Mouse (Mus musculus) heart, postnatal 10 days (tissue): ENCODE results near the gene Ppp2r3a. TPM values are rescaled to one million over a fixed set of nuclear protein-coding genes. Genes with fewer than 3 reads are reported as not detected.

Experiments used
- DNase-seq, 2 experiments: peaks; one replicate each; pipeline ENCODE4 v3.0.0; 2021
- intact Hi-C: fragments of 180-260 bp; cut with DNase I; formaldehyde crosslinking; loops from one replicate; pipeline ENCODE4 v1.15.1; 2025
- total RNA-seq, 2 experiments: library from RNA; stranded (reverse); gene quantifications; 2 replicates each; pipeline ENCODE4 v1.2.3; 2021

Ppp2r3a gene
- total RNA-seq, 2 experiments from 2014 or later, result 211 to 252 TPM

GRCm38 (mm10) chr9:101253136-101253535 lies 1.5 kb upstream of the Ppp2r3a start:
- no peak for DNase-seq
- intact Hi-C loops, result loop anchor here (5.0 kb wide), 1 partner anchor 71 kb away; no protein-coding TSS in a partner anchor

DNA sequence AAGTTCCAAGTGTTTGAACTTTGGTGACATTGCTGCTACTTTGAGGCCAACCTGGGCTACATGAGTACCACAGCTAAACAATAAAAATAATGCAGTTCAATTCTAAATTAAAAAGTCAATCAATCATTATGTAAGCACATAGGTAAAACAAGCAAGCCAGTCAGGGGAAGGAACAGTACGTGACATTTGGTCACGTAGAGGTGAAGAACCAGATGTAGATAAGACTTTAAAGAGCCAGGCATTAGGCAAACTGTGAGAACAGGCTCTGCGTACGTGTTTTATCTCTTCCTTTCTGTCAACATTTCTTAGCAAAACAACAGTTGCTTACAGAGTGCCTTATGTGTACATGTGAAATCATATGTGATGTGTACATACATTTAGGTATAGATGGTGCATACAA lies 946 bp upstream of the Ppp2r3a start:
- no peak for DNase-seq
- intact Hi-C loops, result loop anchor here (5.0 kb wide), 1 partner anchor 70 kb away; no protein-coding TSS in a partner anchor

DNA sequence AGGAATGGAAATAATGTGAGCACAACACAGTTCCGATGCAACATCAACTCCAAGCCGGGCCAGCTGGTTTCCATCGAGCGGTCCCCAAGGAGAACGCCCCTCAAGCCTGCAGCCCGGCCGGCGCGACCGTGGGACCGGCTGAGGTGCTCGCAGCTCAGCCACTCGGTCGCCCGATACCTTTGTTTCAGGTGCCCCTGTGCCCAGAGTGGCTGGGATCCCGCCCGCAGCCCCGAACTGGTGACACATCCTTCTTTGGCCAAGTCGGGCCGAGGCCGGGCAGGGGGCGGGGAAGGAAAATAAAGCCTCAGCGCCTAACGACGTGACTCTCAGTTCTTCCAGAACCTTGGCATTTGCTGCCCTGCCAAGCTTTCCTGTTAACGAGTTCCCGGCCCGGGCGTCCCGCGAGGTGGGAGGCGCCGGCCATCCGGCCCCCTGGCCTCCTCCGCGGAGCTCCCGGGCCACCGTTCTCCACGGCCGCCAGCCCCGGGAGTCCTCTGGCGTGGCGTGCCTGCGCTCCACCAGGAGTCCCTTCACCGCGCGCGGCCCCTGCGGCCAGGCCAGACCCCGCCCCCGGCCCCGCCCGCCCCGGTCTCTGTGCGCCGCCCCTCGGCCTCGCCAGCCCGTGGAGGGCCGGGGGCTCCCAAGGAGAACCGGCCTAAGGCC lies 483 bp downstream of the Ppp2r3a start:
- DNase-seq, result peak; percentile 87 to 89
- intact Hi-C loops, result loop anchor here (2.0 to 5.0 kb wide), 2 partner anchors 54 to 69 kb away; no protein-coding TSS in a partner anchor

GRCm38 (mm10) chr9:101250486-101250885 lies 1.1 kb downstream of the Ppp2r3a start:
- peak; percentile 24 to 27 for DNase-seq
- intact Hi-C loops, result loop anchor here (2.0 to 5.0 kb wide), 2 partner anchors 54 to 68 kb away; no protein-coding TSS in a partner anchor

GRCm38 (mm10) chr9:101249626-101250025 lies 2.0 kb downstream of the Ppp2r3a start:
- intact Hi-C loops, result loop anchor here (2.0 to 5.0 kb wide), 3 partner anchors 37 to 67 kb away; no protein-coding TSS in a partner anchor
- no peak for DNase-seq

DNA sequence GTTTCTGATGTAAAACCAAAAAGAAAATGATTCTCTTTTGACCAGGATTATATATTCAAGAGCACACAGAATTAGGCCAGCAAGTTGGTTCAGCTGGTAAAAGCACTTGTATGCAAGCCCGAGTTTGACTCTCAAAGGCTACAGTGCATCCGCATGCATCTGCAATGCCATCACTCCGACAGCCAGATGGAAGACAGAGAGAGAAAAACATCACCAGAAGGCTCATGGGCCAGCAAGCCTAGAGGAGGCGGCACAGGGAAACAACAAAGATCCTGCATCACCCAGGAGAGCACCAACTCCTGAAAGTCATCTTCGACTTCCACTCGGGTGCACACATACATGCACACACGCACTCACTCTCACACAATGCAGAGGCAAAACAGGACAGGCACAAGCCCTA lies 4.1 kb downstream of the Ppp2r3a start:
- DNase-seq, result no peak
- intact Hi-C loops, result loop anchor here (5.0 kb wide), 1 partner anchor 35 kb away; no protein-coding TSS in a partner anchor

DNA sequence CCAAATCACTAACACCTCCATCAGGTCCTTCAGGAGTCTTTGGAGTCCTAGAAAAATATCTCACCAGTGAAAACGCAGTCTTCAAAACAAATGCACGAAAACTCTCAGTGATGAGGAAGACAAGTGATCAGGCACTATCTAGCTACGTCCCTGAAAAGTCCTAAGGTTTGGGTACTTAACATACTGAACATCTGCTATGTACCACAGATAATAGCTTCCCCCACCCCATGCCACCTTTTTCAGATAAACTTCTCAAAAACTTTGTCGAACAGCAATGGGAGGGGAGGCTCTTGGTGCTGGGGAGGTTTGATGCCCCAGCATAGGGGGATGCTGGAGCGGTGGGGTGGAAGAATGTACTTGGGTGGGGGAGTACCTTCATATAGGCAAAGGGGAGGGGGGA lies 6.1 kb downstream of the Ppp2r3a start:
- intact Hi-C loops, result loop anchor here (5.0 kb wide), 1 partner anchor 33 kb away; no protein-coding TSS in a partner anchor
- no peak for DNase-seq

DNA sequence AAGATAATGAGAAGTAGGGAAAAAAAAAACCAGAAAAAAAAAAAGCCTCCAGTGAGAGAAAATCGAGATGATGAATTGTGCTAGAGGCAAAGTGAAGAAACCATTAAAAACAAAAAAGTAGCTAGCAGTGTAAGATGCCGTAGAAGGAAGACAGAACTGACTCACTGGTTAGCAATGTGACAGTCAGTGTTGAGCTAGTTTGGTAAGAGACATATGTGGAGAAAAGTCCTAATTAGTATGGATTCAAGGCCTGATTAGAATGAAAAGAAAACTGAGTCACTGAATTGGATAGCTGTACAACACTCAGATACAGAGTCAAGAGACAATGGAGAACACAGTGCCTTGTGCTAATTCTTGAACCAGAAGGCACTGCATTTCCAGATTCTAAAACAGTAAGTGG lies 7.9 kb downstream of the Ppp2r3a start:
- no peak for DNase-seq
- intact Hi-C loops, result no loop called here

GRCm38 (mm10) chr9:101240161-101240560 lies 11.4 kb downstream of the Ppp2r3a start:
- DNase-seq, result no peak
- intact Hi-C loops, result no loop called here

DNA sequence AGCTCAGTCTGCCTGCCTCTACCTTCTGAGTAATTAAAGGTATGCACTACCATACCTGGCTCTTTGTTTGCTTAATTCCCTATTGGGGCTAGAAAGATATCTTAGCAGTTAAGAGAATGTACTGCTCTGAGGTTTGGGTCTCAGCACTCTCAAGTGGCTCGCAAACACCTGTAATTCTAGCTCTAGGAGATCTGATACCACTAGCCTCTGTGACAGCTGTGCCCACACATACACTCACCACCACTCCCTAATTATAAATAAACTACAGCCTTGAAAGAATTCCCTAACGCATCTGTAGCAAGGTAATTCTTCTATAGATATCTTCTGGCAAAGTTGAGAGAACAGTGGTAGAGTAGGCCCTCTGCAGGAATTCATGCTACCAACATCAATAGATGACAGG lies 15.8 kb downstream of the Ppp2r3a start:
- intact Hi-C loops, result no loop called here
- no peak for DNase-seq

DNA sequence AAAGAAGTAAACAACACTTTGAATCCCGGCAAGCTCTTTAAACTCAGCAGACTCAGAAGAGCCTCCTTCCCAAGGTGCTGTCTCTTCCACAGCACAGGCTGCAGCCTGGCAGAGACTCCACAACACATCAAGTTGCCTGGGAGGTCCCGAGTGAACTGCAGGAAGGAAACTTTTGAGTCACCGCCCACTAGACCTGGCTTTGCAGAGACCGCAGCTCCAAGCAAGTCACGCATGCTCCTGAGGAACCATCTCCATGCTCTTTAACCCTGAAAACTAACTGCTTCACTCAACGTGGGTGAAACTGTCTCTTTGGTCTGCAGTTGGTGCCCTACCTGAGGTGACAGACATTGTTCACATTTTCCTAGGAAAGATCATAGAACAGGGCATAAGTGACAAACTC lies 19.6 kb downstream of the Ppp2r3a start:
- DNase-seq, result no peak
- intact Hi-C loops, result loop anchor here (5.0 kb wide), 1 partner anchor 35 kb away; no protein-coding TSS in a partner anchor

DNA sequence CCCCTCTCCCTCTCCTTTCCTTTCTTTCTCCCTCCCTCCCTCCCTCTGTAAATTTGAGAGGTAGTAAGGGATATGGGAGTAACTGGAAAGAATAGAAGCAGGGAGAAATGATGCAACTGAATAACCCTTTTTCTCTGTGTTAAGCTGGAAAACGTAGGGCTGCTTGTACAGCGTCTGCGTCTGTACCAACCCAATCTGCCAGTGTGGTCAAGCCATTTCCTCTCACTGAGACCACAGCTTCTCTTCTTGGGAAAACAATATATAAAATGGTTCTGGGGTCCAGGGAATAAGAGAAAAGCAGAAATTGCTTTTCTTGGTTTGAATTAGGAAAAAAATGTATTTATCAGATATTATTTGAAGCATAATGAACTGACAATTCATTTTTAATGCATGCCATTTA lies 21.6 kb downstream of the Ppp2r3a start:
- intact Hi-C loops, result loop anchor here (5.0 kb wide), 1 partner anchor 33 kb away; no protein-coding TSS in a partner anchor
- no peak for DNase-seq

DNA sequence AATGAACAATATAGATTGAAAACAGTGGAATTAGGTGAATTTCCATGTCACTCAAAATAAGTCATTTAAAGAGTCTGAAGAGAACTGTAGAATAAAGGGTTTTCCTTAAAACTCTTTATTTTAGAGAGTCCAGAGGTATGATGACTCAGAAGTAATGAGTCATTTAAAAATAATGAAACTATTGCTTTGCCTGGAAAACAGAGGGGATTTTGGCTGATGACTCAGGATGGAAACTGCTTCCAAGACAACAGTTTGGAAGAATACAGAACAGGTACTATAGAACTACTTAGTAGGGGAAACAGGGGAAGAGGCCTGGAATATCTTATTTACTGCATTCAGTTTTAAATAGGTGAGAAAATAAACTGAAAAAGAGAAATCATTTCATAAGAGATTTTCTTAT lies 22.7 kb downstream of the Ppp2r3a start:
- intact Hi-C loops, result no loop called here
- DNase-seq, result no peak

- intact Hi-C loops, result no loop called here
- no peak for DNase-seq
Measured at GRCm38 (mm10) chr9:101207984-101208383, 43.6 kb downstream of the Ppp2r3a start.

- DNase-seq, result no peak
- intact Hi-C loops, result no loop called here
Measured at GRCm38 (mm10) chr9:101206516-101206915, 45.1 kb downstream of the Ppp2r3a start.

- DNase-seq, result no peak
- intact Hi-C loops, result no loop called here
Measured at GRCm38 (mm10) chr9:101205216-101205615, 46.4 kb downstream of the Ppp2r3a start.

GRCm38 (mm10) chr9:101204059-101204458 lies 47.5 kb downstream of the Ppp2r3a start:
- intact Hi-C loops, result no loop called here
- no peak for DNase-seq

DNA sequence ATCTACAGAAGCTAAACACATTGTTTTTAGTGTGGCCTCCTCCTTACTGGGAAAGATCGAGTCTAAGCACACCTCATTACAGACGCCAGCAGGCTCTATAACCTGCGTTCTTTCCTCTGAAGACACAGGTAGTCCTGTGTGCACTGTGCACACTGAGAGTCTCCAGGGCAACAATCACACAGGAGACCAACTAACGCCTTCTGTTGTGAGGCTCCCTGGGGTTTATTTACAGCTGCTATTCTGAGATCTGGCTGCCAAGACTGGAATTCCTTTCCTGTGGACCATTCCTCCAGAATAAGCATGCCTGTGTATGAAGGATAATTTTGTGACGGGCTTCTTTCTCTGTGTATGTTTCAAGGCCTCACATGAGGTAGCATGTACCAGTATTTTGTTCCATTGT lies 51.0 kb downstream of the Ppp2r3a start:
- DNase-seq, result peak; percentile 67 to 73
- intact Hi-C loops, result no loop called here

DNA sequence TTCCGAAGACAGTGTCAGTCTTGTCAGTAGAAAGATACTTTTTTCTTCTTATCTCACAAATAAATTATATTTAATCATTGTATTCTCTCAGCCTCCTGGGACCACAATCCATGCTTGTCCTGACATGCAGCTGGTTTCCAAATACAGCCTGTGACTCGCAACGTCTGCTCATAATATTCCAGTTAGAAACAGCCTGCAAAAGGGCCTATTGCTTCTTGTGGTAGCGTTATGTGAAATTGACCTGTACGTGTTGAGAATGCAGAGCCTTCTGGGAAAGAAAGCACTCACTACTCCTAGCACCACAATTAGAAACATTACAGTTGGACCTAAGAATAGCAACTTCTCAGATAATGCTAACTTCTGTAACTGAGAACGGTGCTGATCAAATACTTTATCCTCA lies 52.8 kb downstream of the Ppp2r3a start:
- intact Hi-C loops, result loop anchor here (2.0 to 5.0 kb wide), 2 partner anchors 16 to 33 kb away; no protein-coding TSS in a partner anchor
- peak; percentile 63 to 64 for DNase-seq

GRCm38 (mm10) chr9:101198261-101198660 lies 53.3 kb downstream of the Ppp2r3a start:
- intact Hi-C loops, result loop anchor here (2.0 to 5.0 kb wide), 2 partner anchors 15 to 34 kb away; no protein-coding TSS in a partner anchor

DNA sequence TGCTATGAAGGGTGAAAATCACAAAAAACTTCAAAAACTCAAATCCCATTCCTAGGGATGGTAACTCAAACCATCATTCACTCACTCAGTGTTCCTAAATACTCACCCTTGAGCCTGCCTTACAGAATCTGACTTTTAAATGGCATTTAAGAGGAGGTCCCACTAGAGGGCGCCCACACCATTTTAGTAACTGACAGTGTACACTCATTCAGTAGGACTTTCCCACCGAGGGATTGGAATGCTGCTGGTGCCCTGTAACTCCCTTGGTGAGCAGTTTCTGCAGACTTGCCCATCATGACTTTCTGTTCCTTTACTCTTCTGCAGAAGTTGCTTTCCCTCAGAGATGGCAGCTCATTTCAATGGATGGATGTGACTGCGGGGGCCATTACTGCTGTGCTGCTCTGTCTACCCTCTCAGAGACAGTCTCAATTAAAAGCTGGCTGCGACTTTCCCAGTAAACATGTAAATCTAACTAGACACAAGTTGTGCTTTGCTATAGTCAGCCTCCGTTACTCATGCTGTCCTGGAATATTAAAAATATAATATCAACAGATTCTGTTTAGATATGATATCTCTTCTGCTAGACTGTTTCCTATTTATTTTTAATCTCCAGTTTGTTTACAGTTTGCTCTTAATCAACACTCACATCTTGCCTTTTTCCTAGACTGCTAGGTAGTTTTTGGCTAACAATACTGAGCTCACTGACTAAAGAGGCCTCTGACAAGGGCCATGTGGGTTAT lies 69.5 kb downstream of the Ppp2r3a start:
- intact Hi-C loops, result loop anchor here (2.0 to 10.0 kb wide), 7 partner anchors 17 to 1170 kb away; partner anchors contain the start of genes Ephb1 and Ppp2r3a
- peak; percentile 90 to 94 for DNase-seq

More at GRCm38 (mm10) chr9:101198261-101198660, 53.3 kb downstream of the Ppp2r3a start:
- no peak for DNase-seq
